ENCODE assay signal across 8 mouse cellular contexts in the genomic region with DNA sequence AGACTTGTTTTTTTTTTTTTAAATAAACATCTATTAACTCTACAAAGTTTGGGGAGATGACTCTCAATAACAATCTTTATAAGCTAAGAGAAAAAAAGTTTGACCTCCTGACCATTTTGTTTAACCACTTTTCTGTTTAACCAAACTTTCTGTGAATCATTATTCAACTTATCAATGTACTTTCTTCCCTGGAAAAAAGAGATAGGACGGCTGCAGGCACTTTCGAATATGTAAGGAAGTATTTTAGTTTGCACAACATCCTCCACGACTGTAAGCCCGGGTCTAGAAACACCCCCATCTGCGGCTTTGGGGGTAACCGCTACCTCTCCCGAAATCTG. TPM values are rescaled to one million over a fixed set of nuclear protein-coding genes. Genes with fewer than 3 reads are reported as not detected.
DNase-seq lines count a peak whose midpoint lies in the region; ATAC-seq and TF ChIP-seq lines count a peak whose summit lies in the region.

No protein-coding gene starts in this region.

- under 1% methylated on average over 7 of the region's 7 CpGs for WGBS in kidney, adult 2 months
- 16% methylated on average over 7 of the region's 7 CpGs for WGBS in bone marrow, adult 2 months
- WGBS in hindbrain, embryonic 10.5 days = 24% methylated on average over 7 of the region's 7 CpGs
- WGBS in midbrain, embryonic 11.5 days = 23% methylated on average over 7 of the region's 7 CpGs

- TF ChIP-seq POLR2A in kidney, adult 2 months (IDR thresholded peaks at IDR 0.05; ENCODE audit: low read depth, low read length) = no peak
- no peak for TF ChIP-seq POLR2A in bone marrow, adult 2 months (IDR thresholded peaks at IDR 0.05; ENCODE audit: borderline replicate concordance, control insufficient read depth, low read depth, low read length)

- no peaks in the 10 kb centered on the region for H3K4me1 ChIP-seq in kidney, adult 2 months (ENCODE audit: control insufficient read depth, insufficient read depth, low read length)
- no peaks in the 10 kb centered on the region for H3K4me1 ChIP-seq in bone marrow, adult 2 months (ENCODE audit: control insufficient read depth, insufficient read depth, low read length)
- no peaks in the 10 kb centered on the region for H3K4me1 ChIP-seq in hindbrain, embryonic 10.5 days (replicated peaks)
- no peaks in the 10 kb centered on the region for H3K4me1 ChIP-seq in midbrain, embryonic 11.5 days (ENCODE audit: control insufficient read depth, insufficient read depth, low read length)

- H3K9ac ChIP-seq in midbrain, embryonic 11.5 days (ENCODE audit: low read length) = peak overlapping the region; percentile 75

- no peak for TF ChIP-seq CTCF in kidney, adult 2 months (conservative IDR thresholded peaks at IDR 0.05; ENCODE audit: insufficient read depth, insufficient read length, low read depth, low read length)
- no peak for TF ChIP-seq CTCF in bone marrow, adult 2 months (IDR thresholded peaks at IDR 0.05; ENCODE audit: control insufficient read depth, insufficient read depth, low read length)

- H3K4me2 ChIP-seq in midbrain, embryonic 11.5 days = peak overlapping the region; percentile 41

- H3K27ac ChIP-seq in kidney, adult 2 months (ENCODE audit: insufficient read depth, low read depth, low read length) = no peak overlapping the region
- H3K27ac ChIP-seq in bone marrow, adult 2 months (ENCODE audit: control insufficient read depth, insufficient read depth, low read depth, low read length, poor library complexity) = no peak overlapping the region; the same call in 1 of the 2 replicates
- H3K27ac ChIP-seq in hindbrain, embryonic 10.5 days = peak overlapping the region; percentile 90
- peak overlapping the region; percentile 65; the same call in 1 of the 2 replicates for H3K27ac ChIP-seq in midbrain, embryonic 11.5 days (ENCODE audit: low read depth, low read length)

- H3K4me3 ChIP-seq in kidney, adult 2 months (ENCODE audit: insufficient read depth, low read depth, low read length) = peak overlapping the region; percentile 98
- peak overlapping the region; percentile 86 for H3K4me3 ChIP-seq in bone marrow, adult 2 months (replicated peaks; ENCODE audit: control insufficient read depth, low read depth, low read length)
- peak overlapping the region; percentile 61 for H3K4me3 ChIP-seq in hindbrain, embryonic 10.5 days
- peak overlapping the region; percentile 53 for H3K4me3 ChIP-seq in midbrain, embryonic 11.5 days (ENCODE audit: low read depth, low read length)

- ATAC-seq in midbrain, embryonic 11.5 days (ENCODE audit: low FRiP score) = no peak

- H3K36me3 ChIP-seq in kidney, adult 2 months (ENCODE audit: control insufficient read depth, insufficient read depth, low read length) = no peaks in the 10 kb centered on the region
- peaks cover 19% of the 10 kb centered on the region; the same call in 1 of the 2 replicates for H3K36me3 ChIP-seq in hindbrain, embryonic 10.5 days
- H3K36me3 ChIP-seq in midbrain, embryonic 11.5 days (ENCODE audit: control insufficient read depth, insufficient read depth, low read length) = no peaks in the 10 kb centered on the region

- H3K9me3 ChIP-seq in hindbrain, embryonic 10.5 days = no peaks in the 10 kb centered on the region
- no peaks in the 10 kb centered on the region for H3K9me3 ChIP-seq in midbrain, embryonic 11.5 days (ENCODE audit: control insufficient read depth, low read length)

- no peak for DNase-seq in kidney, adult 2 months
- DNase-seq in kidney, postnatal 14 days = no peak
- DNase-seq in hindbrain, embryonic 10.5 days (ENCODE audit: low spot score) = no peak
- DNase-seq in midbrain, embryonic 11.5 days (ENCODE audit: low spot score, missing footprints) = peak; percentile 86
- DNase-seq in retina, embryonic 14.5 days (ENCODE audit: low spot score) = no peak
- no peak for DNase-seq in embryo, embryonic 11 days
- no peak for DNase-seq in adrenal gland, adult 8-10 months

- H3K27me3 ChIP-seq in kidney, adult 2 months (replicated peaks; ENCODE audit: control insufficient read depth, insufficient read depth, low read length) = no peaks in the 10 kb centered on the region
- H3K27me3 ChIP-seq in hindbrain, embryonic 10.5 days (ENCODE audit: insufficient read depth, poor library complexity, severe bottlenecking) = no peaks in the 10 kb centered on the region
- H3K27me3 ChIP-seq in midbrain, embryonic 11.5 days (ENCODE audit: control insufficient read depth, insufficient read depth, low read length) = no peaks in the 10 kb centered on the region

RNA-seq across cellular contexts. Expression of a gene that starts 3.0 kb away (rescaled TPM):
- polyA plus RNA-seq in kidney, adult 2 months (2012; rRNA removed) = 39.4 and 43.1 TPM in 2 replicates
- 14.2 and 27.3 TPM in 2 replicates for polyA plus RNA-seq in bone marrow, adult 2 months (2011; ENCODE audit: insufficient read depth, insufficient read length, low replicate concordance, missing spikeins)
- 257 and 289 TPM in 2 replicates for polyA plus RNA-seq in hindbrain, embryonic 10.5 days (2016; fragmentation: Nextera tagmentation; extraction: Ambion mirVana)
- polyA plus RNA-seq in midbrain, embryonic 11.5 days (2014; fragmentation: Nextera tagmentation; extraction: Ambion mirVana) = 271 and 282 TPM in 2 replicates
- 10 to 100 TPM; 23.2 to 31.9 (median 28.9) TPM for total RNA-seq in adrenal gland, adult 8-10 months (2022)

Comparison
In these comparisons a context has a peak if more than half of its experiments do, and no peak if none do; other contexts are left out.
1. H3K27ac ChIP-seq: peak in hindbrain, embryonic 10.5 days (single experiment) and midbrain, embryonic 11.5 days (single experiment); none in kidney, adult 2 months (single experiment) and bone marrow, adult 2 months (single experiment).
2. Peak in every context shown above with its lines, with median percentiles within 50 percentile points of each other: H3K4me3 ChIP-seq.